Mouse (Mus musculus): ENCODE data around the gene Tmem160. TPM values are rescaled to one million over a fixed set of nuclear protein-coding genes. Genes with fewer than 3 reads are reported as not detected.

Gene Tmem160
- 90.2 and 91.9 TPM in 2 replicates for polyA plus RNA-seq (2016; fragmentation: Nextera tagmentation; extraction: Ambion mirVana)

DNA sequence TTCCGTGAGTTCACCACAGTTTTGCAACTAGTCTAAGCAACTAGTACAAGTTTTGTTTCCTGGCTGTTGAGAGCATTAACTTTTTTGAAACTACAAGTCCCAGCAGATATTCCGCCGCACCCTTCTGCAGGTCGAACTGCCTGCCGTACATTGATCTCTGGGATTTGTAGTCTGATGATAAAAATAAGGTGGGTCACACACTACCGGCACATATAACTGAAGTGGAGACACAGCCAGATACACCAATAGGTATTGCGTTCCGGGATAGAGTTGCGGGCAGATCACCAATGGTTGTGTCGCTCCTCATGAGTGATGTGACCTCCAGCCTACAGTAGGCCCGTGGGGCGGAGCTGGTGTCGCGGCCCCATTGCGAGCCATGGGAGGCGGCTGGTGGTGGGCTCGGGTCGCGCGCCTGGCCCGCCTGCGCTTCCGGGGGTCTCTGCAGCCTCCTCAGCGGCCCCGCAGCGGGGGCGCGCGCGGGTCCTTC is at the start of gene Tmem160:
Tmem160 (plus strand) TSS at position 193 of the 487 bp plus-strand sequence.
- peaks cover 13% of the 10 kb centered on the region for H3K4me1 ChIP-seq
- peak; percentile 97 for DNase-seq (ENCODE audit: low spot score)
- peaks cover 26% of the 10 kb centered on the region for H3K36me3 ChIP-seq
- peak within 1 kb of the TSS; percentile 83 for H3K27ac ChIP-seq
- H3K9me3 ChIP-seq: no peaks in the 10 kb centered on the region
- no peaks in the 10 kb centered on the region for H3K27me3 ChIP-seq (ENCODE audit: insufficient read depth, poor library complexity, severe bottlenecking)
- peak within 1 kb of the TSS; percentile 86 for H3K4me3 ChIP-seq
- 2% methylated on average over 30 of the region's 30 CpGs for WGBS

DNA sequence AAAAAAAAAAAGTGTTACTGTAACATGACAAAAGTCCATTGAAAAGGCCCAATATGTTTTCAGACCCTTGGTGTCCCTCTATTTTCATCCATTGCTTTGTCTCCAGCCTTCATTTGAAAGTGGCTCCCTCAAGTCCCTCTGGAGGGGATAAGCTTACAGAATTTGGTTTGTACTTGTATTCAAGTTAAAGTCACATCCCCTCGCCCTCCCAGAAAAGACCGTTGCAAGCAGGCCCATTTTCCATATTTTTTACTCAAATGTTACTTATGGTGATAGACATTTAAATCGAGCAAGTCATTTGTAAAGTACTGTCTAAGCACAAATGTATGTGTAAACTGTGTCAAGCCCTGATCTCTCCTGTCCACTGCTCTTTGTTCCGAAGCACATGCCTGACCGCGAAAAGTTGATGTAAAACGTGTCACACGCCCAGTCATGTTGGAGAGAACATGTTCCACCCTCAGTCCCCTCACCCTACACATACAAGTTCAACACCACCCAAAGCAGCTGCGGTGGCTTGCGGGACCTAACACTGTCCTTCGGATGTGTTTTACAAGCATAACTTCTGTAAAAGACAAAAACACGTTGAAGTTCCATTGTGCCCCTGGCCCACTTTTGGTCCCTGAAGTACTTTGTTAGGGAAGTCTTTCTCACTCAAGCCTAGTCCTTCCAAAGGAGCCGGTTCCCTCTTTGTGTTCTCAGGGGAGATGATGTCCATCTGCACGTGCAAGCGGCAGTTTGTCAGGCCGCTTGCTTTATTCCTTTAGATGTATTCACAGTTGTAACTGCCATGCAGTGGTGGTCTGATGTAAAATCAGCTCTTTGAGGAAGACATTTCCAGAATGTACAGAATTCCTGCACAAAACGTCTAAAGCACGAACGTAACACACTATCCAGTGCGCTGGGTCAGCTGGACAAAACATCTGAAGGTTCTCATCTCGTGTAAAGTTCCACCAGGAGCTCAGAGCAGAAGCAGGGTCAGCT is 49.3 kb upstream of the Tmem160 start:
- H3K4me3 ChIP-seq: peak overlapping the region; percentile 92
- H3K27ac ChIP-seq: peak overlapping the region; percentile 100
- peaks cover 8% of the 10 kb centered on the region; the same call in 1 of the 2 replicates for H3K36me3 ChIP-seq
- no peaks in the 10 kb centered on the region for H3K9me3 ChIP-seq
- DNase-seq (ENCODE audit: low spot score): no peak
- WGBS: 54% methylated on average over 21 of the region's 21 CpGs
- H3K27me3 ChIP-seq (ENCODE audit: insufficient read depth, poor library complexity, severe bottlenecking): no peaks in the 10 kb centered on the region
- H3K4me1 ChIP-seq: peaks cover 44% of the 10 kb centered on the region

DNA sequence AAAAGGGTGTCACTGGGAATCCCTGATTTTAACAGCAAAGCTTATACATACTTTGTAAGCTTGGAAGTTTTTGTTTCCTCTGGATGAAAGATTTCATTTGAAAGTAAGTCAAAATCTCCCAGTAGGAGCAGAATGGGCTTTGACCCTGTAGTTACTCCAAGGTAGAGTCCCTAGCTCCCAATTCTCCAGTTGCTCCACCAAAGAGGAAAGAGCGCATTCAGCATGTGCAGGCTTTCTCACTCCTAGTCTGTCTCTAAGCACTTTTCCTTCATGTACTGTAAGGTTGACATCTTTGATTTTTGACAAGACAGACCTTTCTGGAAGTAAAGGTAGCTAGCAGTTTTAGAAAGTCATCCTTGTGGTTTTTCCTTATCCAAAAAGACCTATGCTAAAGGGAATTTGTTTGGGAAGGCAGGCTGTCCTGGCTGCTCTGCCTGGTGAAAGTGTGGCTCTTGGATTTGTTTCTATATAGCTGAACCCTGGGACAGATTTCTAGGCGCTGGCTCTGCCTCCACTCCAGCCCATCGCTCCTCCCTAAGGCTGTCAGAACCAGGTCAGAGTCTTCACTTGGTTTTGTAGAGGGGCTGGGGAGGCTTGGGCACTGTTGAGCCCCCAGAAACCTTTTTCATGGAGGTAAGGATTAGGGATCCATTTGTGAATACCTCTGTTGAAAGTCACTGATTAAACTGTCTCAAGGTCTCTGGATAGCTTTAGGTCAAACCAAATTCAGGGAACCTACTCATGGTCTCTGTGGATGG is 48.1 kb upstream of the Tmem160 start:
- Histone ChIP-seq H3K27me3 (ENCODE audit: insufficient read depth, poor library complexity, severe bottlenecking) (no peaks in the 10 kb centered on the region), H3K4me3 (peak overlapping the region; percentile 28), H3K27ac (peak overlapping the region; percentile 100), H3K9me3 (no peaks in the 10 kb centered on the region), H3K36me3 (peaks cover 10% of the 10 kb centered on the region), H3K4me1 (peaks cover 39% of the 10 kb centered on the region)
- no peak for DNase-seq (ENCODE audit: low spot score)
- WGBS: 83% methylated on average over 3 of the region's 3 CpGs

DNA sequence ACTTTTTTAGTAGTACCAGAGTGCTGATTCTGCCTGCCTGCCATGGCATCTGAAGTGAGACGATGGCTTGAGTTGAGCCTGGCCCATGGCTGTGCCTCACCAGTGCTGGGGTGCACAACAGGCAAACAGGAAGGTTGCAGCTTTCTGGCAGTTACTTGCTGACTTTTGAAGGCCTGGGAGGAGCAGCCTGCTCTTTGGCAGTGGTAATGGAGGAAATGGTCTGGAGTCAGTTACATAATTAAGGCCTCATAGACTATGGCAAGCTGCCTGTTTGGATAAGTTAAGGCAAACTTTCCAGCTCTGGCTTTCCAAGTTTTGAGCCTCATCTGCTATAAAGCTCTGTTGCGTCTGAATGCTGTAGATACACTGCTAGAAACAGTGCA is 47.5 kb upstream of the Tmem160 start:
- DNase-seq (ENCODE audit: low spot score): no peak
- H3K9me3 ChIP-seq: no peaks in the 10 kb centered on the region
- H3K4me1 ChIP-seq: peaks cover 39% of the 10 kb centered on the region
- no peaks in the 10 kb centered on the region for H3K27me3 ChIP-seq (ENCODE audit: insufficient read depth, poor library complexity, severe bottlenecking)
- WGBS: 51% methylated on average over 2 of the region's 2 CpGs
- peak overlapping the region; percentile 100 for H3K27ac ChIP-seq
- H3K36me3 ChIP-seq: peaks cover 14% of the 10 kb centered on the region
- peak overlapping the region; percentile 28 for H3K4me3 ChIP-seq

DNA sequence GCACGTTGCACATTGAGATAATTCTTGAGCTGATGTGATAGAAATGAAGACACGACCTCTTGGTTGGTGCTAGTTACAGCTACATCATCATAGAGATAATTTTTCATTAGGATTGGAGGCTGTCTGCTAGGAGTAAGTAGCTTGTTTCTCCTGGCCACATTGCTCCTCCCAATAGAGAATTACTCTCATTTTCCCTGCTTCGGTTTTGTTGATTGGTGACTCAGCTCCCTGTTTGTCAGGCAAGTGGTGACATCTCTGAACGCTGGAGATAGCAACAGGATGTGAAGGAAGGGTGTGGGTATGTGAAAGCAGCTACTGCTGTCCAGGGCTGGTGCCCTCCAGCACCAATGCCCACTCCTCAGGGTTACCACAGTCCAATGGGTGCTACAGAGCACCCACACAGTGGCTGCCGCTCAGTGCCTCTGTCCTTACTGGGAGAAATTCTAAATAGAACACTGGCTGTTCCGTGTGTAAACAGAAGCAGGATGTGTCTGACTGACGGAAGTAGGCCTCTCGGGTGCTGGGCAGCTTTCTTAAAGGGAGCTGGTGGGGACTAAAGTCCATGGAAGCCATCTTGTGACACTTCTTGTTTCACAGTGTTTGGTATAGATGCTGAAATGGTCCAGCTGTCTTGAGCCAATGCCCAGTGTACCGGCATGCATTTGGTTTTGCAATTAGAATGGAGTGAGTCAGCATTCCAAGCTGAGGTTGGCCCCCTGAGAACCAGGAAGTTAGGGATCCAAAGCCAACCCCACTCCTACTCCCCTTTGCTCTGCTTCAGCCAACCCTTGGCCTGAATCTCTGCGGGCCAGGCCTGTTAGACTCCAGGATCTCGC is 46.8 kb upstream of the Tmem160 start:
- Histone ChIP-seq H3K27me3 (ENCODE audit: insufficient read depth, poor library complexity, severe bottlenecking) (no peaks in the 10 kb centered on the region), H3K27ac (peak overlapping the region; percentile 100), H3K4me1 (peaks cover 41% of the 10 kb centered on the region), H3K9me3 (no peaks in the 10 kb centered on the region), H3K36me3 (peaks cover 21% of the 10 kb centered on the region), H3K4me3 (peak overlapping the region; percentile 28)
- 45% methylated on average over 11 of the region's 11 CpGs for WGBS
- DNase-seq (ENCODE audit: low spot score): peak; percentile 88

DNA sequence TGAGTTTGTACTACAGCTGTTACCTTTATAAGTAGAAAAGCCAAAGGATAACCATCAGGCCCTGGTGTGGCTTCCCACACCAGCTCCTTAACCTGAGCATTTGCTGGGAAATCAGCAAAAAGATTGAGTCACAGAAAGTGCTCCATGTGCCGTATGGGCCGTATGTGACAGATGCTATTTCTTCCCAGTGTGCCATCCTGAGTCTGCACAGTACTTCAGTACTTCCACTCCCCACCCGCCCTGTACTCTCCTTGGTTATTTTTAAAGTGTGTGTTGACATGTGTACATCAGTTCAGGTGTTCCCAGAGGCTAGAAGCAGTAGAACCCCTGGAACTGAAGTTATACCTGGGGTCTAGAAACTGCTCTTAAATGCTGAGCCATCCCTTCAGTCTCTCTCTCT is 45.6 kb upstream of the Tmem160 start:
- H3K27me3 ChIP-seq (ENCODE audit: insufficient read depth, poor library complexity, severe bottlenecking): no peaks in the 10 kb centered on the region
- H3K27ac ChIP-seq: peak overlapping the region; percentile 8; the same call in 1 of the 2 replicates
- H3K9me3 ChIP-seq: no peaks in the 10 kb centered on the region
- H3K36me3 ChIP-seq: peaks cover 28% of the 10 kb centered on the region
- 72% methylated on average over 3 of the region's 3 CpGs for WGBS
- no peak for DNase-seq (ENCODE audit: low spot score)
- H3K4me1 ChIP-seq: peaks cover 53% of the 10 kb centered on the region
- H3K4me3 ChIP-seq: no peak overlapping the region

DNA sequence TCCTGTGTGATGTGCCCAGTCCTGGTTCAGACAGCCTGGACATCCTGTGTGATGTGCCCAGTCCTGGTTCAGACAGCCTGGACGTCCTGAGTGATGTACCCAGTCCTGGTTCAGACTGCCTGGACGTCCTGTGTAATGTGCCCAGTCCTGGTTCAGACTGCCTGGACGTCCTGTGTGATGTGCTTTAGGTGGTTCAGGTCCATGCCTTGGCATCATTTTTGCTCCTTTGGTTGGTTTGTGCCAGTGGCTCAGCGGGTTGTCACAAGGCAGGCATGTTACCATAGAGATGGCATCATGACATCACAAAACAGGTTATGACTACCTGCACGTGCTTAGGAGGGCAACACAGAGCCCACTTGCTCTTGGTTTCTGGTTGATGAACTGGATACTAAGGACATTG is 41.5 kb upstream of the Tmem160 start:
- Histone ChIP-seq H3K4me1 (peaks cover 43% of the 10 kb centered on the region), H3K9me3 (no peaks in the 10 kb centered on the region), H3K27ac (peak overlapping the region; percentile 73; the same call in 1 of the 2 replicates), H3K27me3 (ENCODE audit: insufficient read depth, poor library complexity, severe bottlenecking) (no peaks in the 10 kb centered on the region), H3K4me3 (no peak overlapping the region), H3K36me3 (peaks cover 45% of the 10 kb centered on the region)
- WGBS: 87% methylated on average over 5 of the region's 5 CpGs
- DNase-seq (ENCODE audit: low spot score): no peak

DNA sequence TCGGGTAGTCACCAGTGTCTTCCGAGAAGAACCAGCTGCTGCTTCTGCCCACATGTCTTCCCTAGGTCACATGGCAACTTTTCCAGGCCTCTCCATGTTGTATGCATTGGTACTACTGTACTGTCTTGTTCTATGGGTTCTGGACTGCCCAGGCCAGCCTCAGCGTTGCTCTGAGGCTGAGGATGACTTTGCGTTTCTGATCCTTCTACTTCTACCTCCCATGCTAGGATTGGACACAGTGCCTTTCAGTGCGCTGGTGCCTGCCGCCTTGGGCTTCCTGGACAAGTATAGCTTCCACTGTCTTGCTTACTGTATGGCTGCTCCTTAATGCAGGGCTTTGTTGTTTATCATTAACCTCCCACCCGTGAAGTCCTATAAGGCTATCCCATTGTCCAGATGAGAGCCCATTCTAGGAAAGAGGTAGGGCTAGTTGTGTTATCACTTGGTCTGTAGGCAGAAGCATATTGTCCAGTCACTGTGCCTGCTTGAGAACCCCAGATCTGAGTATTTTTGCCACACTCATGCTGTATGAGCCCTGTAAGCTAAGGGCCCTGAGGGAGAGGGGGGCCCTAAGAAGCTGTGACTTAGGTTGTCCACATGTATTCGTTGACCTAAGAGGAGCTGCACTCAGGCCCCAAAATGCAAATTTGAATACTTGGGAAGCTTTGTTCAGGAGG is 40.2 kb upstream of the Tmem160 start:
- Histone ChIP-seq H3K27me3 (ENCODE audit: insufficient read depth, poor library complexity, severe bottlenecking) (no peaks in the 10 kb centered on the region), H3K9me3 (no peaks in the 10 kb centered on the region), H3K27ac (peak overlapping the region; percentile 73), H3K4me1 (peaks cover 38% of the 10 kb centered on the region), H3K4me3 (no peak overlapping the region; the same call in 1 of the 2 replicates), H3K36me3 (peaks cover 54% of the 10 kb centered on the region)
- WGBS: 72% methylated on average over 8 of the region's 8 CpGs
- DNase-seq (ENCODE audit: low spot score): peak; percentile 84

DNA sequence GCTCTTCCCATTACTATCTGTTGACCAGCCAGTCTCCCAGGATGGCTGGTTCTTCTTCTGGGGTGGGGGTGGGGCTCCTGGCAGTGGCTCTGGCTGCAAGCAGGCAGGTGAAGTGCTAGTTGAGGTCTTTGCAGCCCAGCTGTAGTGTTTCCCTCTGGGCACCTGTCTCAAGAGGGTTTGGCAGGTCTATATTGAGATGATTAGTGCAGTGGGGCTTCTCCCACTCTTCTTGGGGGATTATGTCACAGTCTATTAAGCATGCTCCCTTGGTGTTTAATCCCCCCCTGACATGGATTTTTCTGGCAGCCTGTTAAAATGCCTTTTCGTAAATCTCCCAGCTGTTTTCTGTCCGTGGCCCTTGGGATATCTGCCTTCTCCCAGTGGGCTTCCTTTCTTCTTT is 39.6 kb upstream of the Tmem160 start:
- Histone ChIP-seq H3K27me3 (ENCODE audit: insufficient read depth, poor library complexity, severe bottlenecking) (no peaks in the 10 kb centered on the region), H3K4me3 (no peak overlapping the region), H3K9me3 (no peaks in the 10 kb centered on the region), H3K4me1 (peaks cover 38% of the 10 kb centered on the region), H3K27ac (peak overlapping the region; percentile 73; the same call in 1 of the 2 replicates), H3K36me3 (peaks cover 58% of the 10 kb centered on the region)
- DNase-seq (ENCODE audit: low spot score): no peak
- WGBS: 86% methylated on average over 2 of the region's 2 CpGs

DNA sequence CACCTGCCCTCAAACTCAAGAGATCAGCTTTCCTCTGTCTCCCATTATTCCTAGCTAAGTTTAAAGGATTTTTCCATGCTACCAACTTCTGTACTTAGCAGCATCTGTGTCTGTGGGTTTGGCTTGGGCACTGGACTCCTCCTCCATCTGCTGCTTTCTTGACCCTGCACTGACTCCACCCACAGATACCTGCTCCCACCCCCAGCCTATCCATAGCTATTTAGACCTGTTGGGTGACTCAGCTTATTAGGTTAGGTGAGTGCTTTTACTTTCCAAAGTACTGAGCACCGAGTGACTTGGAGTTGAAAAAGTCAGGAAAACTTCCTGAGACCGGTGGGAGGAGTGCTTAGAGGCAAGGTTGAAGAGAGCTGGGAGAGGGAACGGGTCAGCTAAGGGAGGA is 37.2 kb upstream of the Tmem160 start:
- Histone ChIP-seq H3K4me1 (peaks cover 38% of the 10 kb centered on the region), H3K9me3 (no peaks in the 10 kb centered on the region), H3K4me3 (no peak overlapping the region), H3K27me3 (ENCODE audit: insufficient read depth, poor library complexity, severe bottlenecking) (no peaks in the 10 kb centered on the region), H3K27ac (peak overlapping the region; percentile 59; the same call in 1 of the 2 replicates), H3K36me3 (peaks cover 70% of the 10 kb centered on the region)
- WGBS: 75% methylated on average over 3 of the region's 3 CpGs
- no peak for DNase-seq (ENCODE audit: low spot score)

DNA sequence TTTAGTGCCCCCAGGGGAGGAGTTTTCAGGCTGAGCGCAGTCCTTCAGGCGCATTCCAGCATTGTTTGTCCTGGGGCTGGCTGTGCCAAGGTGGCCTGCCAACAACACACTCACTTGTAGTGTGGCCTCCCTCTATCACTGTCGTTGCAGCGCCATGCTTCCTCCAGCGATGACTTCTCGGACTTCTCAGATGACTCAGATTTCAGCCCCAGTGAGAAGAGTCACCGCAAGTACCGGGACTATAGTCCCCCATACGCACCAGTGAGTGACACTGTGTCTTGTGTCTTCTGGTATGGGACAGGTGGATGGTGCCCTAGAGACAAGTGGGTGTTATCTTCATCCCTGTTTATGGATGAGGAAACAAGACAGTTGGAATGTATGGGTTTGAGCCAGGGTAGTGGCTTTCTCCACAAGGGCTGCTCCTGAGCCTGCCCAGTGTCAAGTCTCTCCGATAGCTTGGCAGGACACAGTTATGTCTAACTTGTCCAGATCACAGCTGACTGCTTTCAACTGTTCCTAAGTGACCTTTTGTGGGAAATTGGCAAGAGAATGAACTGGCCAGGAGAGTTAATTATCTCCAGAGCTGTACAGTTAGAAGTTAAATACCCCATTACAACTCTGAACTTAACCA is 35.3 kb upstream of the Tmem160 start:
- Histone ChIP-seq H3K27ac (no peak overlapping the region), H3K36me3 (peaks cover 79% of the 10 kb centered on the region), H3K4me3 (no peak overlapping the region), H3K27me3 (ENCODE audit: insufficient read depth, poor library complexity, severe bottlenecking) (no peaks in the 10 kb centered on the region), H3K9me3 (no peaks in the 10 kb centered on the region), H3K4me1 (peaks cover 21% of the 10 kb centered on the region)
- no peak for DNase-seq (ENCODE audit: low spot score)
- WGBS: 86% methylated on average over 10 of the region's 10 CpGs
